Mouse (Mus musculus) common myeloid progenitor, adult 5-6 weeks (primary cell): ENCODE data around the gene Arel1. TPM values are rescaled to one million over a fixed set of nuclear protein-coding genes. Genes with fewer than 3 reads are reported as not detected.

ENCODE experiments used
- total RNA-seq: library from RNA; stranded (forward); fragments of 200-1000, 187-1606 nt; gene quantifications from 2 replicates; pipeline ENCODE4 v1.2.3, GENCODE M21; 2017

Arel1 gene
- total RNA-seq, 1 experiment from 2014 or later: 29.2 TPM

Other genes starting within 250 kb of the Arel1 start
- gene Npc2, start 197.7 kb downstream of the Arel1 start, total RNA-seq: 46.6 and 49.1 TPM in 2 replicates
- gene Isca2, start 197.6 kb downstream of the Arel1 start, total RNA-seq: 59.2 and 61.6 TPM in 2 replicates
- not detected in 2 replicates for gene Ltbp2, start 94.4 kb downstream of the Arel1 start, total RNA-seq
- 121 and 151 TPM in 2 replicates for gene Fcf1, start within 50 bp of the Arel1 start, total RNA-seq
- gene Ylpm1, start 25.4 kb upstream of the Arel1 start, total RNA-seq: 110 and 112 TPM in 2 replicates
- gene Prox2, start 139.9 kb upstream of the Arel1 start, total RNA-seq: 3.7 and 5.9 TPM in 2 replicates
- gene Dlst, start 139.9 kb upstream of the Arel1 start, total RNA-seq: 165 and 185 TPM in 2 replicates
- 0.15 TPM in 1 of 2 replicates, not detected in the other for gene Rps6kl1, start 180.4 kb upstream of the Arel1 start, total RNA-seq
- gene Pgf, start 206.9 kb upstream of the Arel1 start, total RNA-seq: not detected in 2 replicates
- gene Eif2b2, start 248.6 kb upstream of the Arel1 start, total RNA-seq: 82.3 and 89.5 TPM in 2 replicates